Mouse (Mus musculus) C2C12 (cell line): ENCODE results near the gene Slc17a6. TPM values are rescaled to one million over a fixed set of nuclear protein-coding genes. Genes with fewer than 3 reads are reported as not detected.

Experiments
- H3K27me3 ChIP-seq: one replicate; pipeline ENCODE4 v1.6.1; 2011; ENCODE audit not compliant: control insufficient read depth, insufficient read depth, insufficient read length
- H3K36me3 ChIP-seq: one replicate; pipeline ENCODE4 v1.6.1; 2011; ENCODE audit not compliant: control insufficient read depth, insufficient read depth
- H3K4me3 ChIP-seq: one replicate; pipeline ENCODE4 v1.5.1; 2011; ENCODE audit warnings: mild to moderate bottlenecking, control low read depth; ENCODE audit not compliant: poor library complexity, insufficient read depth, severe bottlenecking
- H3K79me2 ChIP-seq: one replicate; pipeline ENCODE4 v1.6.1; 2011; ENCODE audit not compliant: control insufficient read depth, insufficient read depth
- H3K79me3 ChIP-seq: one replicate; pipeline ENCODE4 v1.6.1; 2011; ENCODE audit warnings: low read depth, control low read depth
- H3ac ChIP-seq: one replicate; pipeline ENCODE3; 2011; ENCODE audit warnings: low read depth; ENCODE audit not compliant: control insufficient read depth, insufficient read length
- CEBPB ChIP-seq: IDR thresholded peaks from one replicate; pipeline ENCODE4 v1.6.1; 2011; ENCODE audit warnings: low read depth, mild to moderate bottlenecking, control low read depth, moderate library complexity
- CTCF ChIP-seq: IDR thresholded peaks from one replicate; pipeline ENCODE4 v1.5.1; 2011; ENCODE audit not compliant: control insufficient read depth, insufficient read depth, insufficient read length
- FOSL1 ChIP-seq: IDR thresholded peaks from one replicate; pipeline ENCODE4 v1.8.0; 2011; ENCODE audit warnings: mild to moderate bottlenecking, low read length; ENCODE audit not compliant: poor library complexity, insufficient read depth, severe bottlenecking
- MAX ChIP-seq: IDR thresholded peaks from one replicate; pipeline ENCODE4 v1.6.1; 2011; ENCODE audit warnings: mild to moderate bottlenecking, control low read depth
- MYOD1 ChIP-seq: IDR thresholded peaks from one replicate; pipeline ENCODE4 v1.6.1; 2011; ENCODE audit warnings: low read depth; ENCODE audit not compliant: control insufficient read depth, insufficient read length
- MYOG ChIP-seq: IDR thresholded peaks from one replicate; pipeline ENCODE4 v1.6.1; 2011; ENCODE audit not compliant: control insufficient read depth, insufficient read length; ENCODE audit errors: extremely low read depth
- USF1 ChIP-seq: IDR thresholded peaks from one replicate; pipeline ENCODE4 v1.6.1; 2011; ENCODE audit warnings: low read depth, mild to moderate bottlenecking, control low read depth, moderate library complexity
- polyA plus RNA-seq: library from polyadenylated mRNA; unstranded; fragments of >200 nt; fragmentation: generic; extraction: Trizol; gene quantifications from one replicate; pipeline ENCODE4 v1.2.1, GENCODE M21; 2012; ENCODE audit warnings: missing spikeins

Gene Slc17a6
- polyA plus RNA-seq, 1 experiment, result 0.05 TPM

DNA sequence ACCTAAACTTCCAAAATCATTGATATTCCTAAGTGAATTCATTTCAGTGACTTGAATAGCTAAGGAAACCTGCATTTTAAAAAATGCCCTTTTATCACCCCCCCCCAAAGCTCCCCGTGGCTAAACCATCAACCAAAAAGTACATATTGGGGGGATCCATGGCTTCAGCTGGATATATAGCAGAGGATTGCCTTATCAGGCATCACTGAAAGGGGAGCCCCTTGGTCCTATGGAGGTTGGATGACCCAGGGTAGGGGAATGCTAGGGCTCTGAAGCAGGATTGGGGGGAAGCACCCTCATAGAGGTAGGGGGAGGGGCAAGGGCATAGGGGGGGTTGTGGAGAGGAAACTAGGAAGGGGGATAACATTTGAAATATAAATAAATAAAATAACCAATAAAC lies 1.8 kb upstream of the Slc17a6 start:
- no peak overlapping the region for H3ac ChIP-seq
- no peaks in the 10 kb centered on the region for H3K36me3 ChIP-seq
- TF ChIP-seq MYOD1, result no peak
- TF ChIP-seq FOSL1, result no peak
- no peak for TF ChIP-seq CEBPB
- TF ChIP-seq CTCF, result no peak
- TF ChIP-seq MYOG, result no peak
- TF ChIP-seq MAX, result no peak
- no peak for TF ChIP-seq USF1
- H3K79me3 ChIP-seq, result no peaks in the 10 kb centered on the region
- no peaks in the 10 kb centered on the region for H3K27me3 ChIP-seq
- H3K4me3 ChIP-seq, result no peak overlapping the region
- no peaks in the 10 kb centered on the region for H3K79me2 ChIP-seq

DNA sequence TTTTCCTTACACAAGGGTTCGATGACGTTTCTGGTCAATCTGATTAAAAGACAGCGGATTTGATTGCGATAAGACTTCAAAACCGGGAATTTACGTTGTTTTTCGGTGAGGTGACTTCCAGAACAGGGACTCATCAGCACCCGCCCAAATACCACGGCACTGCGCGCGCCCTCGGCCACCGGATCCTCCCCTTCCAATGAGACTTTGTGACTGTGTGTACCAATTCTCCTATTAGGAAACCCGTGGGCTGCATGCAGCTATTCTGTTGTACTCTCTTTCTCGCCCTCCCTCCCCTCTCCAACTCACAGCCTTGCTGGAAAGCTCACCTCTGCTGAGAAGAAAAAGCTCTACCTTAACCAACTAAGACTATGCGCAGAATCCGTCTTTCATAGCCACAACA lies 390 bp downstream of the Slc17a6 start:
- no peaks in the 10 kb centered on the region for H3K36me3 ChIP-seq
- no peaks in the 10 kb centered on the region for H3K27me3 ChIP-seq
- no peaks in the 10 kb centered on the region for H3K79me2 ChIP-seq
- TF ChIP-seq CTCF (no peak), MAX (no peak), CEBPB (no peak), MYOD1 (no peak), USF1 (no peak), FOSL1 (no peak), MYOG (no peak)
- H3ac ChIP-seq, result no peak overlapping the region
- H3K4me3 ChIP-seq, result no peak overlapping the region
- no peaks in the 10 kb centered on the region for H3K79me3 ChIP-seq

DNA sequence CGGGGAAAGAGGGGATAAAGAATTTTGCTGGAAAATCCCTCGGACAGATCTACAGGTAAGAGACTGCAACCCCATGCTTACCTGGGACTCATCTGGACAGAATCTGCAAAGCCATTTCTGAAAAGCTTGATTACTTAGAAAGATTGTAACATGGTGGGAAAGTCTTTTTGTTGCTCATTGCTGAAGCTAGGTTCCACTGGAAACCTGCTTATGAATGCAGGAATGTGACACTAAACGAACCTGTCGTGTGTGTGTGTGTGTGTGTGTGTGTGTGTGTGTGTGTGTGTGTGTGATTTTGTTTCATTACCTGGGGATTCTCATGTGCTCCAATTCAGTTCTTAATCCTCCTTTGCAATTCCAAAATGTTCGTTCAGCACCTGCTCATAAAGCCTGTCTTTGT lies 860 bp downstream of the Slc17a6 start:
- Histone ChIP-seq H3K79me2 (no peaks in the 10 kb centered on the region), H3K4me3 (no peak overlapping the region), H3K27me3 (no peaks in the 10 kb centered on the region), H3K79me3 (no peaks in the 10 kb centered on the region), H3K36me3 (no peaks in the 10 kb centered on the region), H3ac (no peak overlapping the region)
- TF ChIP-seq USF1, result no peak
- no peak for TF ChIP-seq MYOD1
- no peak for TF ChIP-seq CTCF
- TF ChIP-seq CEBPB, result no peak
- no peak for TF ChIP-seq MAX
- TF ChIP-seq FOSL1, result no peak
- TF ChIP-seq MYOG, result no peak

DNA sequence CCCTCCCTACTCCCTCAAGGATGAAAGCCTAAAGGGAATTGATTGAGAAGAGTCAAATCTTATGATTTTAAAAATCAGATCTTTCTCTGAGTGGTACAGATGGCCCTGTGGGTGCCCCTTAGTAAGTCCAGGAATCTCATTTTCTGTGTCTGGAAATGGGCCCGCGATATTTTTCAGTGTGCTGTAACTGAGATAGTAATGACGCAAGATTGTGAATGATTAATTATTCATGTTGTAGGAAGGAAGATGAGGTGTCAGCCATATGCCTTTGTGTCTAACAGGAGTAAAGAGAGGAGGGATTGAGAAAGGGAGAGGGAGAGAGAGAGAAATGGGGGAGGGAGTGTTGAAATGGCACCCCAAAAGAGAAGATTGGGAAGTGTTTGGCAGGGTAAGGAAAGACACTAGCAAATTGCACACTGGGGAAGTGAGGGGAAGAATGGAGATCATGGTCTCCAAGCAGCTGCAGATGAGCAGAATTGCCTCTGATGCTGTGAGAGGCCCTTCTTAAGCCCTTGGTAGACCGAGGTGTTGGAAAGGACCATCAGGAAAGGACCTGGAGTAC lies 2.6 kb downstream of the Slc17a6 start:
- Histone ChIP-seq H3K27me3 (no peaks in the 10 kb centered on the region), H3K4me3 (no peak overlapping the region), H3ac (no peak overlapping the region), H3K79me3 (no peaks in the 10 kb centered on the region), H3K79me2 (no peaks in the 10 kb centered on the region), H3K36me3 (no peaks in the 10 kb centered on the region)
- no peak for TF ChIP-seq USF1
- TF ChIP-seq MAX, result no peak
- no peak for TF ChIP-seq CEBPB
- no peak for TF ChIP-seq MYOD1
- TF ChIP-seq CTCF, result no peak

DNA sequence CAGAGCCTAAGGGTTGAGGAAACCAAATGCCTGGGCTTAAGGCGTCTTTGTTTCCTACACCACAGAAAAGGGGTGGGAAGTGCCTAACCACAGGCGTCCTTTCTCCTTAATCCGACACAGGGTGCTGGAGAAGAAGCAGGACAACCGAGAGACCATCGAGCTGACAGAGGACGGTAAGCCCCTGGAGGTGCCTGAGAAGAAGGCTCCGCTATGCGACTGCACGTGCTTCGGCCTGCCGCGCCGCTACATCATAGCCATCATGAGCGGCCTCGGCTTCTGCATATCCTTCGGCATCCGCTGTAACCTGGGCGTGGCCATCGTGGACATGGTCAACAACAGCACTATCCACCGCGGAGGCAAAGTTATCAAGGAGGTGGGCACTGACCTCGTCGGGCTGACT lies 3.4 kb downstream of the Slc17a6 start:
- Histone ChIP-seq H3K27me3 (no peaks in the 10 kb centered on the region), H3ac (no peak overlapping the region), H3K79me2 (no peaks in the 10 kb centered on the region), H3K4me3 (no peak overlapping the region), H3K79me3 (no peaks in the 10 kb centered on the region), H3K36me3 (no peaks in the 10 kb centered on the region)
- no peak for TF ChIP-seq MYOG
- no peak for TF ChIP-seq CEBPB
- no peak for TF ChIP-seq FOSL1
- no peak for TF ChIP-seq CTCF
- TF ChIP-seq MAX, result no peak
- no peak for TF ChIP-seq USF1
- TF ChIP-seq MYOD1, result no peak
